Mouse (Mus musculus): ENCODE results near the gene Eif4g3.

The Eif4g3 gene

GRCm38 (mm10) chr4:138108541-138108940 is 115.7 kb downstream of the Eif4g3 start:
- no peak for DNase-seq

- DNase-seq: no peak
Measured at GRCm38 (mm10) chr4:138109332-138109731, 116.5 kb downstream of the Eif4g3 start.

GRCm38 (mm10) chr4:138111858-138112257 is 119.0 kb downstream of the Eif4g3 start:
- DNase-seq: no peak

DNA sequence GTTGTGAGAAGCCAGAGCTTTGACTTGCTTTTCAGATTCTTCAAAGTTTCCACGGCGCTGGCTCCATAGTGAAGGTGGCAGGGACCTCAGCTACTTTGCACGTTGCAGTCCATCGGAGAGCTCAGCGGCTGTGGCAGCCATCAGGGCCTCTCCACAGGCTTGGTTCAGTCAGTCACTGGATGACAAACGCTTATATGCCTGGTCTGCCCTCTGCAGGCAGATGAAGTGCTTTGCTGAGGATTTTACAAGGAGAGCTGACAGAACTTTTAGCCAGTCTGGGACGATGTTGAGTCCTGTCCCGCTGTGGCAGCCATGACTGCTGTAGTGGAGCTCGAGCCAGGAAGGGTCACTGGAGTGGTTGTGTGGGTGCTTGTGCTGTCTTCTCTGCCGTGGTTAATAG is 126.9 kb downstream of the Eif4g3 start:
- DNase-seq: no peak

DNA sequence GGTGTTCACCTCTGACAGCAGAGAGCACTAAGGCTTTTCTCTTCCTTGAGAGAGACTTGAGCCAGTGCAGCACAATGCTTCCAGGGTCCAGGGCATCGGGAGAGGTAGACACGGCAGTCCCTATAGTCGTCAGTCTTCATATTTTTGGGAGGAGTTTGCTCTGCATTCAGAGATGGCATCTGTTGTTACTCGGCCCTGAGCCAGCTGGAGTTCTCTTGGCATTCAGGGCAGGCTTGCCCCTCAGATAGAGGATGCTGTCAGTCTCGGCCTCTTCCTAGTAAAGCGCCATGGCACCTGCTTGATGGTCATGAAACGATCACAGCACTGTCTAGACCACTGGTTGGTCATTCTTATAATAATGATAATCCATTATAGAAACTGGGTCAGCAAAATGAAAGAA is 131.2 kb downstream of the Eif4g3 start:
- DNase-seq: no peak

- DNase-seq: no peak
Measured at GRCm38 (mm10) chr4:138127371-138127770, 134.5 kb downstream of the Eif4g3 start.

DNA sequence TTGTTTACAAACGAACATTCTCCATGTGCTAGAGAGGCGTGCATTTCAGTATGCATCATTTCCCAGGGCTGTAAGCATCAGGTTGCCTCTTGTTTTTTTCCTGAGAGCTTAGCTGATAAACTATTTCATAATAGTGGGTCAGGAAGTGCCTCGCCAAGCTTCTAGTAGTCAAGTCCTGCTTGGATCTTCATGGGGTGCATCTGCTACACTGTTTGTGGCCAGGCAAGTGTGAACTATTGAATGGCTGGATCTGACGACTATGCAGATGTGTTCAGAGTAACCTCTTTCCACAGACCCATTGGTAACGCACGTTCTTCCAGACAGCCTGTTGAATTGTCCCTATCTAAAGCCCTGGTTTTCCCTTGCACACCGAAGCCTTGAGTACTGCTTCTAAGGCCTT is 135.0 kb downstream of the Eif4g3 start:
- DNase-seq: no peak

- DNase-seq: peak; percentile 11
Measured at GRCm38 (mm10) chr4:138130149-138130548, 137.3 kb downstream of the Eif4g3 start.

DNA sequence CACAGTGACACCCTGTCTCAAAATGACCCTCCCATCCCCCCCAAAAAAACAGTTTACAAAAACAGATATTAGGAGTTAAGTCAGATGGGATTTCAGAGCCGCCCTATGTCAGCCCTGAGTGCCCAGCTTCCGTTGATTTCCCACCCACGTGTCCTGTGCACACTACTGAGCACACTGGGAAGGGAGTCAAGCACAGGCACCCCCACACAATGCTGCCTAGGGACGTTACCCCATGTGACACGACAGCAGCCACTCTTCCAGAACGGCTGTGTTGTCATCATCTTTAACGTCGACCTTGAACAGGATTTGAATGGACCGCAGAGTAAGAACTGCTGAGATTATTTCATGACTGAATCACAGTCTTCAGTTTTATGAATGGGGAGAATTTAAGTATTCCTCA is 138.4 kb downstream of the Eif4g3 start:
- DNase-seq: no peak

- DNase-seq: no peak
Measured at GRCm38 (mm10) chr4:138131716-138132115, 138.9 kb downstream of the Eif4g3 start.

DNA sequence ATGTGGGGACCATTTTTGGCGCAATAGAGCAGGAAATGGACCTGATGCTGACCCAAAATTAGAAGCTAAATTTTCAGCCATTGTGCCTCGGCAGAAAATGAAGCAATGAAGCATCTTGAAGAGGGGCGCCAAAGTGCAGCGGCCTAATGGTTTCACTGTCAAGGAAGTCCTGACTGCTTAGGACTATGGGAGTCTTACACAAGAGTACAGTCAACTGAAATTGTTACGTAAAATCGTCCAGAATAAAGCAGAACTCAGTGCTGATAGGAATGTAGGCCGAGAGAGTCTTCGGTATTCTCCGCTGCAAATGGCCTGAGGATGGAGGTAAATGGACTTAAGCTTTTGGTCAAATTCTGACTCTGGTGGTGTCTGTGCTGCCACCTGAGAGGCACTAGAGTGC is 140.5 kb downstream of the Eif4g3 start:
- DNase-seq: no peak

- DNase-seq: no peak
Measured at GRCm38 (mm10) chr4:138137336-138137735, 144.5 kb downstream of the Eif4g3 start.

DNA sequence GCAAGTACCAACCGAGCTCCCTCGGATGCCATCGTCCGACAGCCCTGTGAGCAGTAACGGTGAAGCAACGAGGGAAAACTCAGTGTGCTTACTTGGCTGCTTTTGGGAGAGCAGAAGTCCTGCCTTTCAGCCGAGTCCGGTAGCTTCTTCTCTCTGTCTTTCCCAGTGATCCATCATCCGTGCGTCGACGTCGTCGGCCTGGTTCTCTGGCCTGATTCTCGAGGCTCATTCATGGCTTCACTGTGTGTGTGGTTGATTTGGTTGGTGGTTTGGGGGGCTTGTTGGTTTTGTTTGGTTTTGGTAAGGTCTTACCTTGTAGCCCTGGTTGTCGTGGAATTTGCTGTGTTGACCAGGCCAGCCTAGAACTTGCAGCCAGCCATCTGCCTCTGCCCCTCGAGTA is 145.0 kb downstream of the Eif4g3 start:
- no peak for DNase-seq

DNA sequence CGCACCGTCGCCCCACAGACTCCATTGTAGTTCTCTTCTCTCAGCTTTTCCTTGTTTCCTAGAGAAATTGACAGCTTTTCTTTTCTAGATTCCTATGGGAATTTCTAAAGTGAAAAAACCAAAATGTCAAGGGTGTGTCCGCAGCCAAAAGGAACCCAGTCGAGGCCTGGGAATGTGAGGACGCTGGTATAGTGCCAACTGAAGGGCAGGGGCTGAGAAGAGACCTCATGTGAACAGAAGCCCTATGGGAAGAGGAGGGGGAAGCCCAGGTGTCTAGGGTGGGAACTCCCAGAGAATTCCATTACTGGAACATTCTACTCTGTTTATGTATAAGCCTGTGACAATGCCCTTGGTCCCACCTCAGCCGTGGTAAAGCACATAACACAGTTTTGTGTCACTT is 145.4 kb downstream of the Eif4g3 start:
- DNase-seq: no peak

DNA sequence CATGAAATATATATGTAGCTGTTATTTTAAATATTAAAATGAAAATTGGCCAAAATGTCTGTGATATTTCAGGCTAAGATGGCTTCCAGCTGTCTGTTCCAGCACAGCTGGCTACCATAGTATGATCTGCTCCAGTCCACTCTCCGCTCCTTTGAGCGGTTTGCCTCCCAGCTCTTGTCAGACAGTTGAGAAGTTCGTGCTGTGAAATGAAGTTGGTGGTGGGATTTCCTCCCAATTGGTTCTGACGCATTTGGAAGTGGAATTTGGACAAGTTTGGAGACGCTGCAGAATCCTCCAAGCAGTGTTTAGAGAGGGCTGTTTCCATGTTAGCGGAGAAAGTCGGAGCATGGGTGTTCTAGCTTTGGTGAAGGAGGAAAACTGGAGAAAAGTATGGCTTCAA is 148.5 kb downstream of the Eif4g3 start:
- DNase-seq: no peak

- no peak for DNase-seq
Measured at GRCm38 (mm10) chr4:138147176-138147575, 154.4 kb downstream of the Eif4g3 start.

DNA sequence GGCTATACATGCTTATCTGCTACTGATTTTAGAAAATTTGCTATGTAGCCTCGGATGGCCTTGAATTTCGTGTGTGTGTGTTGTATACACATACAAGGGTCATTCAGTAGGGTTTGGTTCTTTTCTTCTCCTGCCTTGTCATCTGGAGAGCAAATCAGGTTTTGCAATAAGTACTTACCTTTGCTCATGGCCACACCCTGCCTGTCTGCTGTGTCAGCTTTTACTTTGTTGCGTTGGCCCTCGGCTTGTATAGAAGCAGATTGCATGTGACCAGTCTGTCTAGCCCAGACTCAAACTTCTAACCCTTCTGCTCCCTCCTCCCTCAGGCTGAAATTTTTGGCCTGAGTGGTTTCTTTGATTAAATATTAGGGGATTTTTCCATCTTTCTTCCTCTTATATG is 157.2 kb downstream of the Eif4g3 start:
- no peak for DNase-seq

- DNase-seq: no peak
Measured at GRCm38 (mm10) chr4:138151226-138151625, 158.4 kb downstream of the Eif4g3 start.

- peak; percentile 48 for DNase-seq
Measured at GRCm38 (mm10) chr4:138153980-138154379, 161.2 kb downstream of the Eif4g3 start.

DNA sequence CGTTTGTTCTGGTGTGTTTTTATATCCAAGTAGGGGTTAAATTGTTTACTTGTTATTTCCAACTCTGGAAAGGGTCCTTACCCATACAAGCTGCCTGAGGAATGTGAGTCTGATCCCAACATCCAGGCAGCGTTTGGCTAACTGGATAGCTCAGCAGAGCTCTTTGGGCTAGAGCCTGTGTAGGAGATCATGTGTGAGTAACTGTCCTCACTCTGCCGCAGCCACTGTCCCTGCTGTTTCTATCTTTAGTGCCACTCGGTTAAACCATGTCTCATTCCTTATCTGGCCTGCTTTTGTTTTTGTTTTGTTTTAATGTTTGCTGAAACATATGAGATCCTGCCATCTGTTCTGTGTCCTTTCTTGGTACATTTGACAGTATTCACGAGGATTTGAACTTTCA is 168.1 kb downstream of the Eif4g3 start:
- DNase-seq: no peak

DNA sequence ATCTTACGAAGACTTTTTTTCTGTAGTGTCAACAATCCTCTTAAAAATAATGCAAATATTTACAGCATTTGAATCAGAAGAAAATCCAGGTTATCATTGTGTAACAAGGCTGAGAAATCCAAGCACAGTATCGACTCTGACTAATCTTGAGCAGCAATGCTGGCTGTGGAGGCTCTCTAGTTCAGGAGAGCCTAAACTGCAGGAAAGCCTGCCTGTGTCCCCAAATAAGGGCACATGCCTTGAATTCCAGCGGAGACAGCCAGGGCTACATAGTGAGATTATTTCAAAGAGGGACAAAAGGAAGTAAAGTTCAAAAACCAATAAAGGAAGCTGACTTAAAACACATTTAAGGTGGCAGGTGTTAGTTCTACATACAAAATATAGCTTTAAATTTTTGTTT is 168.7 kb downstream of the Eif4g3 start:
- DNase-seq: no peak

DNA sequence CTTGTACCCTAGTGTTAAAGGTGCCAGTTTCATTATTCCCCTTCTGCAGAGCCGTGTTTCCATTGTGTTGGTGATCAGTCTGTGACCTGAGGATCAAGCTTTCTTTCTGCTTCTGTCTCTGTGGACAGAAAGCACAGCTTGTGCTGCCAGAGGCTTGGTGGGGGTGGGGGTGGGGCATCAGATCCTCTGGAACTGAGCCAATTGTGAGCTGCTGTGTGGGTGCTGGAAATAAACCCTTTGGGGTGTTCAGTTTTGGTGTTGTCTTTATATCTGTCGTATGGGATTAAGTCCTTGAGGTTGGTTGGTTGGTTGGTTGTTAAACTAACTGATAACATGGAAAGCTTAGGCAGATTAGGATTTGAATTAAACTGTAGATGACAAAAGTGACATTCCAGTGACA is 171.0 kb downstream of the Eif4g3 start:
- no peak for DNase-seq

DNA sequence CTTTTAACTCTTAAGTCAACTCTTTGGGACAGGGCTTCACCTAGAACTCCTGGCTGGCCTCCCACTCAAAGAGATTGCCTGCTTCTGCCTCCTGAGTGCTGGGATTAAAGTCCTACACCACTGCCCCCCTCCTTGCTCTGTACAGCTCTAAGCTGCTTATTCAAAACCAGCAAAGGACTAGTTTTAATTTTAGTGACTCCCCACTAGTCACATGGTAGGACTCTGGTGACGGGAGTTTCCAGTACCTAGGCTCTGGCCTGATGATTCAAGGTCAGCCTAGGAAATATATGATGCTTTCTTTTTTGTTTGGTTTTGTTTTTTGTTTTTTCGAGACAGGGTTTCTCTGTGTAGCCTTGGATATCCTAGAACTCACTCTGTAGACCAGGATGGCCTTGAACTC is 172.0 kb downstream of the Eif4g3 start:
- DNase-seq: no peak

- DNase-seq: no peak
Measured at GRCm38 (mm10) chr4:138166519-138166918, 173.7 kb downstream of the Eif4g3 start.

DNA sequence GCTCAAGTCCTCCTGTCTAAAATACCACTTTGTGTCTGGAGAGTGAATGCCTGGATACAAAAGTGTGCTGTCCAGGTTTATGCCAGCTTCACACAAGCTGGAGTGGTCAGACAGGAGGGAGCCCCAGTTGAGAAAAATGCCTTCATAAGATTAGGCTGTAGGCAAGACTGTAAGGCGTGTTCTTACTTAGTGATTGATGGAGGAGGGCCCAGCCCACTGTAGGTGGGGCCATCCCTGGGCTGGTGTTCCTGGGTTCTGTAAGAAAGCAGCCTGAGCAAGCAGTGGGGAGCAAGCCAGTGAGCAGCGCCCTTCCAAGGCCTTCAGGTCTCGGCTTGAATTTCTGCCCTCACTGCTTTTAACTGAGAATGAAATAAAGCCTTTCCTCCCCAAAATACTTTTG is 175.3 kb downstream of the Eif4g3 start:
- DNase-seq: no peak

- DNase-seq: no peak
Measured at GRCm38 (mm10) chr4:138169420-138169819, 176.6 kb downstream of the Eif4g3 start.
